Mouse (Mus musculus) midbrain, embryonic 16.5 days (tissue): Measurements from ENCODE around the gene Adcy9. TPM values are rescaled to one million over a fixed set of nuclear protein-coding genes. Genes with fewer than 3 reads are reported as not detected.
"Not testable (repeated sequence)": the region's sequence is repeated elsewhere in the genome, so short reads cannot be mapped to it uniquely, and the experiment has no call there.

Experiments used
- ATAC-seq: fragments of 200-750 bp; cut with Nextera tagmentation; 2 replicates; pipeline ENCODE4 v1.8.0; 2017; ENCODE audit warnings: moderate TSS enrichment
- H3K27ac ChIP-seq: fragments of 300-500 bp; sonication (generic); 2 replicates; pipeline ENCODE4 v1.5.1; 2014; ENCODE audit warnings: mild to moderate bottlenecking, low read length, mixed read lengths
- H3K27me3 ChIP-seq: fragments of 300-500 bp; sonication (generic); 2 replicates; pipeline ENCODE4 v1.6.1; 2014; ENCODE audit warnings: low read depth, low read length, mixed read lengths; ENCODE audit not compliant: control insufficient read depth, insufficient read depth
- H3K36me3 ChIP-seq: fragments of 300-500 bp; sonication (generic); 2 replicates; pipeline ENCODE4 v1.6.1; 2014; ENCODE audit warnings: mild to moderate bottlenecking, low read length, moderate library complexity, mixed read lengths; ENCODE audit not compliant: control insufficient read depth, insufficient read depth
- H3K4me1 ChIP-seq: fragments of 300-500 bp; sonication (generic); 2 replicates; pipeline ENCODE4 v1.6.1; 2014; ENCODE audit warnings: mild to moderate bottlenecking, low read length, mixed read lengths; ENCODE audit not compliant: control insufficient read depth, insufficient read depth
- H3K4me2 ChIP-seq: fragments of 300-500 bp; sonication (generic); 2 replicates; pipeline ENCODE4 v1.6.1; 2014; ENCODE audit warnings: mild to moderate bottlenecking, low read length, mixed read lengths
- H3K4me3 ChIP-seq: fragments of 300-500 bp; sonication (generic); 2 replicates; pipeline ENCODE4 v1.5.1; 2014; ENCODE audit warnings: low read depth, mild to moderate bottlenecking, low read length, moderate library complexity, mixed read lengths
- H3K9ac ChIP-seq: fragments of 300-500 bp; sonication (generic); 2 replicates; pipeline ENCODE4 v1.6.1; 2014; ENCODE audit warnings: low read depth, low read length, mixed read lengths
- H3K9me3 ChIP-seq: fragments of 300-500 bp; sonication (generic); replicated peaks from 2 replicates; pipeline ENCODE4 v1.6.1; 2014; ENCODE audit warnings: mild to moderate bottlenecking, low read length, mixed read lengths; ENCODE audit not compliant: control insufficient read depth, poor library complexity, severe bottlenecking
- WGBS: fragments of 180-500 bp; shearing (Covaris S2); extraction: QIAGEN DNeasy Blood & Tissue Kit; methylation state at CpG from one replicate; pipeline ENCODE4 v1.1.7; 2014; 5-methylcytosine and 5-hydroxymethylcytosine counted together
- polyA plus RNA-seq: library from polyadenylated mRNA; unstranded; fragments of >200 nt; fragmentation: Nextera tagmentation; extraction: Ambion mirVana; gene quantifications from 2 replicates; pipeline ENCODE4 v1.2.1, GENCODE M21; 2015

The Adcy9 gene
- polyA plus RNA-seq, 1 experiment from 2014 or later: 4.0 TPM

DNA sequence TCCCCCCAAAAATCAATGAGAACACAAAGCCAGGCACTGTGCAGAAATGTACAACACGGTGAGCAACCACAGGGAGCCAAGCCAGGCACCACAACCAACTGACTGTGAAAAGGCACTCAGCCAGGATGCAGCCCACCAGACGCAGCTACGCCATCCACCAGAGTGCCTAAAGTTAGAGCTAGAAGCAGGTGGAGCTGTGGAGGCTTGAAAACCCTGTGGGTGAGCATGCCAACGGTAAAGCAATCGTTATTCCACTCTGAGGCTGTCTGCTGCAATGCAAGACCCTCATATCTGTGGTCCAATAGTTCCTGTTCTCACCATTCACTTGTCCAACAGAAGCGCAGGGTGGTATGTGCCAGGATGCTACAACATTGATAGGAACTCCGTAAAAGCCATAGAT is 77.7 kb downstream of the Adcy9 start:
- Histone ChIP-seq H3K27me3 (no peaks in the 10 kb centered on the region), H3K36me3 (no peaks in the 10 kb centered on the region), H3K9me3 (no peaks in the 10 kb centered on the region), H3K27ac (no peak overlapping the region), H3K4me1 (no peaks in the 10 kb centered on the region), H3K9ac (no peak overlapping the region), H3K4me2 (no peak overlapping the region), H3K4me3 (no peak overlapping the region)
- no peak for ATAC-seq
- 94% methylated on average over 7 of the region's 7 CpGs for WGBS

DNA sequence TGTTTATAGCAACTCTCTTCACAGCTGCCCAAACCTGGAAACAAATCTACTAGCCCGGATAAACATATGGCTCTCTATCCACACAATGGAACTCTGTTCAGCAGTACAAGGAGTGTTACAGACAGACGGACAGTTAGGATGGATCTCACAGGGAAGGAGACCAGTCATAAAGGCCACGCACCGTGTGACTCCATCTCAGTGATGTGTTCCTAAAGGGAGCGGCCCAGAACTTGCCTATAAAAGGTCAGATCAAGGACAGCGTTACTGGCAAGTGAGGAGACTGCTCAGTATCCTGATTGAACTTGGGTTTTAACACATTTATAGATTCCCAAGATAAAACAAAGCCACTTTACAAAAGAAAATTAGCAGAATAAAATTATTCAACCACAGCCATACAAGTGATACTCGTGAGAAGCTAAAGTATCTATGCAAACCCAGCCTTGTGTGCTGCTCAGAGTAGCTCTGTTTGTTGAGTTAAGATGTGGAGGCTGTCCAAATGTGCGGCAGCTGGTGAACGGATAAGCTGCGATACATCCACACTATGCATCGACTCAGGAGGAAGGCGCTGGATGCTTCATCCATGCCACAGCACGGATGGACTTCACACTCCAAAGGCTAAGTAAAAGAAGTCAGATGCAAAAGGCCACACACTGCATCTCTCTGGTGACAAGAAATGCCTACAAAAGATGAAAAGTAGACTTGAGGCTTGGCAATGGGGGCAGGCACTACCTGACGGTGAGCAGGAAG is 78.8 kb downstream of the Adcy9 start:
- Histone ChIP-seq H3K27ac (no peak overlapping the region), H3K4me3 (no peak overlapping the region), H3K9me3 (no peaks in the 10 kb centered on the region), H3K4me1 (no peaks in the 10 kb centered on the region), H3K27me3 (no peaks in the 10 kb centered on the region), H3K36me3 (no peaks in the 10 kb centered on the region), H3K9ac (no peak overlapping the region), H3K4me2 (no peak overlapping the region)
- no peak for ATAC-seq
- WGBS: 84% methylated on average over 14 of the region's 14 CpGs

- H3K4me2 ChIP-seq, H3K9ac ChIP-seq, H3K27ac ChIP-seq, H3K9me3 ChIP-seq, H3K36me3 ChIP-seq, H3K27me3 ChIP-seq, H3K4me3 ChIP-seq, H3K4me1 ChIP-seq, ATAC-seq: not testable (repeated sequence)
- WGBS: 74% methylated on average over 6 of the region's 7 CpGs
Observed at GRCm38 (mm10) chr16:4339216-4339615, 81.1 kb downstream of the Adcy9 start.

DNA sequence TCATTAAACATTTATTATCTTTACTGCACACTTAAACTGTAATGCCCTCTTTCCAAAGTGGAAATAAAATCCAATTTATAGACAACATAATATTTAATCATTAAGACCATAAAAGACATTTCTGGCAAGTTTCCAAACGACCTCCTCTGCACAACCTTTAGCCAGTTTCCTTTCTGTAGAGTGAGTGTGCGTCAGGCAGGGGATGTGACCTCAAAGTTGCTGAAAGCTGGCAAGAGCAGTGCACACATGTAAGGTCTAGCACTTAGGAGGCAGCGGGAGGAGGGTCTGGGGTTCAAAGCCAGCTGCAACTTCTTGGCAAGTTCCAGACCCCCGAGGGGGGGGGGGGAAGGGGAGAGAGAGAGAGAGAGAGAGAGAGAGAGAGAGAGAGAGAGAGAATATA is 83.0 kb downstream of the Adcy9 start:
- WGBS: 75% methylated on average over 4 of the region's 4 CpGs
- ATAC-seq: no peak

GRCm38 (mm10) chr16:4333788-4334187 is 86.5 kb downstream of the Adcy9 start:
- Histone ChIP-seq H3K4me3 (no peak overlapping the region), H3K4me2 (no peak overlapping the region), H3K4me1 (no peaks in the 10 kb centered on the region), H3K27ac (no peak overlapping the region), H3K9me3 (no peaks in the 10 kb centered on the region), H3K27me3 (no peaks in the 10 kb centered on the region), H3K36me3 (no peaks in the 10 kb centered on the region), H3K9ac (no peak overlapping the region)
- no peak for ATAC-seq
- 89% methylated on average over 5 of the region's 5 CpGs for WGBS

More for the DNA sequence above, 83.0 kb downstream of the Adcy9 start:
- Histone ChIP-seq H3K27me3 (no peaks in the 10 kb centered on the region), H3K27ac (no peak overlapping the region), H3K4me2 (no peak overlapping the region), H3K4me3 (no peak overlapping the region), H3K4me1 (no peaks in the 10 kb centered on the region), H3K9me3 (no peaks in the 10 kb centered on the region), H3K9ac (no peak overlapping the region), H3K36me3 (no peaks in the 10 kb centered on the region)

- WGBS: 96% methylated on average over 2 of the region's 2 CpGs
- no peak overlapping the region for H3K9ac ChIP-seq
- no peak for ATAC-seq
Observed at GRCm38 (mm10) chr16:4333371-4333770, 86.9 kb downstream of the Adcy9 start.

GRCm38 (mm10) chr16:4327081-4327480 is 93.2 kb downstream of the Adcy9 start:
- Histone ChIP-seq H3K4me3 (no peak overlapping the region), H3K4me1 (no peaks in the 10 kb centered on the region), H3K9me3 (no peaks in the 10 kb centered on the region), H3K4me2 (no peak overlapping the region), H3K27ac (no peak overlapping the region), H3K36me3 (no peaks in the 10 kb centered on the region), H3K9ac (no peak overlapping the region), H3K27me3 (no peaks in the 10 kb centered on the region)
- no peak for ATAC-seq

More at GRCm38 (mm10) chr16:4333371-4333770, 86.9 kb downstream of the Adcy9 start:
- Histone ChIP-seq H3K4me2 (no peak overlapping the region), H3K27ac (no peak overlapping the region), H3K9me3 (no peaks in the 10 kb centered on the region), H3K27me3 (no peaks in the 10 kb centered on the region), H3K4me1 (no peaks in the 10 kb centered on the region), H3K4me3 (no peak overlapping the region), H3K36me3 (no peaks in the 10 kb centered on the region)

DNA sequence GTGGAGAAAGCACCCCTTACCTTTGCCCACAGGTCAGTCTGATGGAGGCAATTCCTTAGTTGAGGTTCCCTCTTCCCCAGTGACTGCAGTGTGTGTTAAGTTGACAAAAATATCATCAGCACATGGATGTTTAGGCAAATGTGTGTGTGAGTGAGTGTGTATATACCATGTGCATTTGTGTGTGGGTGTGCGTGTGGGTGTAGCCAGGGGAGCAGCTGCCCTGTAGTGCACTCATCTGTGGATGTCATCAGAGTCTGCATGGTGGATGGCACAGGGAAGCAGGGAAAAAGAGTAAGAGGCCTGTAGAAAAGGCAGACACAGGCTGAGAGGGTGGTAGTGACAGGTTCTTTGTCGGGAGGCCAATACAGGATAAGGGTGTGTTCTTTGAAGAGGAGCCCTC is 94.5 kb downstream of the Adcy9 start:
- no peaks in the 10 kb centered on the region for H3K9me3 ChIP-seq
- H3K4me3 ChIP-seq: no peak overlapping the region
- no peak overlapping the region for H3K27ac ChIP-seq
- no peaks in the 10 kb centered on the region for H3K27me3 ChIP-seq
- 92% methylated on average over 2 of the region's 2 CpGs for WGBS
- no peak overlapping the region for H3K4me2 ChIP-seq
- no peak overlapping the region for H3K9ac ChIP-seq
- H3K4me1 ChIP-seq: no peaks in the 10 kb centered on the region
- ATAC-seq: no peak
- H3K36me3 ChIP-seq: no peaks in the 10 kb centered on the region

GRCm38 (mm10) chr16:4324967-4325366 is 95.3 kb downstream of the Adcy9 start:
- H3K4me3 ChIP-seq: no peak overlapping the region
- no peak for ATAC-seq
- H3K4me1 ChIP-seq: no peaks in the 10 kb centered on the region
- H3K27me3 ChIP-seq: no peaks in the 10 kb centered on the region
- no peak overlapping the region for H3K4me2 ChIP-seq
- H3K27ac ChIP-seq: no peak overlapping the region
- H3K9ac ChIP-seq: no peak overlapping the region
- no peaks in the 10 kb centered on the region for H3K36me3 ChIP-seq
- H3K9me3 ChIP-seq: no peaks in the 10 kb centered on the region
